Mouse (Mus musculus) granulocyte monocyte progenitor cell, adult 5-6 weeks (primary cell): Measurements from ENCODE around the gene Chtop. TPM values are rescaled to one million over a fixed set of nuclear protein-coding genes. Genes with fewer than 3 reads are reported as not detected.

ENCODE experiments used
- ATAC-seq: replicated peaks from 2 replicates; pipeline ENCODE4 v1.8.0; 2016; ENCODE audit warnings: mild to moderate bottlenecking, moderate TSS enrichment, inconsistent platforms; ENCODE audit not compliant: poor library complexity, severe bottlenecking
- total RNA-seq, 2 experiments: library from RNA; stranded (forward) in 1 of 2; stranded (reverse) in 1 of 2; fragments of 200-712, 200-1000 nt in 1 of 2; fragments of >200 nt in 1 of 2; fragmentation: Nextera tagmentation in 1 of 2; gene quantifications; 2 replicates each; pipeline ENCODE4 v1.2.3; 2014 to 2017

Chtop gene
- total RNA-seq, 2 experiments from 2014 or later = 97.6 to 107 TPM

GRCm38 (mm10) chr3:90512948-90513642, 3.8 kb upstream of the Chtop start:
- ATAC-seq = no peak

GRCm38 (mm10) chr3:90512276-90512675, 3.0 kb upstream of the Chtop start:
- ATAC-seq = no peak

DNA sequence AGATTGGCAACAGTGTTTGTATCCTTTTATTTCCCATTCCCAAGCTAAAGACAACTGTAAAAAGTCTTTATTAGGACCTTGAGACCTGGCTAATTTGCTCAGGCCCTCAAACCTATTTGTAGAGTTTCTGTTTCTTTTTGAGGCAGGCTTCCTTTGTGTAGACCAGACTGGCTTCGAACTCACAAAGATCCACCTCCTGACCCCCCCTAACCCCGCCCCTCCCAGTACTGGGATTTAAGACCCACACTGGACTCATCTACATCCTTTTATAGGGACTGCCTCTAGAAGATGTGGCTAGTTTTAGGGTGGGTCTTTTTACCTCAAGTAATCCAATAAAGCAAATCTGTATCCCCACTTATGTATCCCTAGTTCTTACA, 437 bp upstream of the Chtop start:
- no peak for ATAC-seq

DNA sequence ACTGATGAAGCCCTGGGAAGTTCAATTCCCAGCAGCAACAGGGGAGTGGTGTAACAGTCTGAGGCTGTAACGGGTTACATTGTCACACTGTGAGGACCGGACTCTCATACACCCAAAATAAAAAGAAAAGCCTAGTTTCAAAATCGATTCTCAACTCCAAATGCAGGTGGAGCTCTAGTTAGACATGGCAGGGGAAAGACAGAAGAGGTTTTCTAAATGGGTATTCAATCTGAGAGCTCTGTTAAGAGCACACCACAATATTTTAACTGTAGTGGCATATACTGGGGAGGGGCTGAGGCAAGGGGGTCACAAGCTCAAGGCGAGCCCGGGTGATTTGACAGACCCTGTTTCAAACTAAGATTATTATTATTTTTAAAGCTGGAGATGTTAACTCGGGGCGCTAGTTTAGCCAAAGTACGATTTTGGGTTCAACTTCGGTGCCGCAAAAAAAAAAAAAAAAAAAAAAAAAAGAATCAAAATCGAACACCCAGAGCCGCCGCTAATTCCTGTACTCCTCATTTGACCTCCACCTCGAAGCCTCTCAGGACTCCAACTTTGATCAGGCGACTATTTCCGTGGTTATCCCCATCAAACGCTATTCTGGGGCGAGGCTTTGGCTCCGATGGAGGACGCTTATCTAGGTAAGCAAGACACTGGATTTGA, 880 bp downstream of the Chtop start:
- ATAC-seq = no peak

DNA sequence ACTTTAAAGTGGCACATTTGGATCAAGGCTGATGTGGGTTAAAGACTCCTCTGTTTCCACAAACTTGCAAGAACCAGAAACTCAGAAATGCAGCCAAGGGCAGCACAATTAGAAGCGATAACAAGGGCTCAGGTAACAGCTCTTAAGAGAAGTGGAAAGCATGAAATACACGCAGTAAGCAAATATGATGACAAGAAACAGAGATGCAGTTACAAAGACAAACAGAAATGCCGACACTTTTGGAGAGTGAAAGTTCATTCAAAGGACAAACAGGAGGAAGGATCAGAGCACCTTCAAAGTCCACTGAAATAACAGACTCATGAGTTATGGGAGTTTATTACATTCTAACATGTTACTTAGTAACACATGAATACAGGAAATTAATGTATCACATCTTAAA, 2.9 kb downstream of the Chtop start:
- no peak for ATAC-seq

GRCm38 (mm10) chr3:90505216-90505615, 4.1 kb downstream of the Chtop start:
- no peak for ATAC-seq

GRCm38 (mm10) chr3:90503444-90503843, 5.9 kb downstream of the Chtop start:
- no peak for ATAC-seq

GRCm38 (mm10) chr3:90497597-90497996, 11.7 kb downstream of the Chtop start:
- no peak for ATAC-seq

DNA sequence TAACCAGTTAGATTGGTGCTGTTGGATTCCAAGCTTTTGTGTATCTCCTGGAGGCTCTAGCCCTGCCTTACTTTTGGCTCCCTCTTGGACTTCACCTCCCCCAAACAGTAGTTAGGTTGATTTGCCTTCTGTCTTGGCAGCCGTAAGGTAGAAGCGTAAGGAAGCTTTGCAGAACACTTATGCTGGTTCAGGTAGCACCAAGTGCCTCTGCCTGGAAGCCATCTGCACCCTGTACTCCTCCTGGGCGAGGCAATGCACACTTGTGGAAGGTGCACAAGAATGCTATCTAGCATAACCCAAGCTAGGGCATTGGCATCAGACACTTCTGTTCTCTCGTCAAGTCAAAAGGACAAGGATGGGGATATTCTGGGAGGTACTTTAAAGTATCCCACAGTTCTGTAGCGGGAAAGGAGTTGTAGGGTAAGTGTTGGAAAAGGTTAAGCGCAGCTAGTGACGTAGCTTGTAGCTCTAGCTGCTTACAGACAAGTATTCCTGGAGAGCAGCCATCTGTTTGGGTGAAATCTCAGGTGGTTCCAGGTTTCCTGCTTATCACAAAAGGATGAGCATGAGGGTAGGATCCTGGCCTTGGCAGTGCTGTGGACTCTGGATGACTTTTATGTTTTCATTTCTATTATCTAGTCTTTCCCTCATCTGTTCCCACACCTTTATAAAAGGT, 13.3 kb downstream of the Chtop start:
- ATAC-seq = no peak

- no peak for ATAC-seq
Measured at GRCm38 (mm10) chr3:90493831-90494540, 15.3 kb downstream of the Chtop start.

DNA sequence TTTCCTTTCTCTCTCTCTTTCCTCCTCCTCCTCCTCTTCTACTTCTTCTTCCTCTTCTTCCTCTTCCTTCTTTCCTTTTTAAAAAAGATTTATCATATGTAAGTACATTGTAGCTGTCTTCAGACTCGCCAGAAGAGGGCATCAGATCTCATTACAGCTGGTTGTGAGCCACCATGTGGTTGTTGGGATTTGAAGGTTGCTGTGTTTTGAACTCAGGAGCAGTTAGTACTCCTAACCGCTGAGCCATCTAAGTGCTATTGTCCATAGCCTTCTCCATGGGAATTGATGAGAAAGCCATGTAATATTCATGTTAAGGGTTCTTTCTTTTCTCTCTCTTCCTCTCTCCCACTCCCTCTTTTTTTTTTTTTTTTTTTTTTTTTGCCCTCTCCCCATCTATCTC, 17.9 kb downstream of the Chtop start:
- peak; percentile 15; the same call in 1 of the 2 replicates for ATAC-seq

- ATAC-seq = peak; percentile 96
Measured at GRCm38 (mm10) chr3:90490696-90491256, 18.5 kb downstream of the Chtop start, which contains the start of gene Snapin. Gene Snapin, minus strand, starts transcription at chr3:90491033.

DNA sequence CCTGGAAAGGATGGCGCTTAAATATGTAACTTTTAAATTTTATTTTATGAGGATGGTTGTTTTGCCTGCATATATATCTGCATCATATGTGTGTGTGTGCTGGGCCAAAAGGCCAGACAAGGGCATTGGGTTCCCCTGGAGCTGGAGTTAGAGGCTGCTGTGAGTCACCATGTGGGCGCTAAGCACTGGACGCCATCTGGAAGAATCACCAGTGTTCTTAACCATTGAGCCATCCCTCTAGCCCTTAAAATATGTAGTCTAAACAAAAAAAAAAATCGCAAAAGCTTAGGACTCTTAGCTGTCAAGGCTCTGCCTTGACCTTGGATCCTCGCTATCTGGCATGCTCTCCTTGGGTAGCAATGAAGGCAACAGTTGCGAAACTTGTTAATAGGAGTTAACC, 20.7 kb downstream of the Chtop start:
- ATAC-seq = no peak

- ATAC-seq = no peak
Measured at GRCm38 (mm10) chr3:90486998-90487397, 22.3 kb downstream of the Chtop start.

DNA sequence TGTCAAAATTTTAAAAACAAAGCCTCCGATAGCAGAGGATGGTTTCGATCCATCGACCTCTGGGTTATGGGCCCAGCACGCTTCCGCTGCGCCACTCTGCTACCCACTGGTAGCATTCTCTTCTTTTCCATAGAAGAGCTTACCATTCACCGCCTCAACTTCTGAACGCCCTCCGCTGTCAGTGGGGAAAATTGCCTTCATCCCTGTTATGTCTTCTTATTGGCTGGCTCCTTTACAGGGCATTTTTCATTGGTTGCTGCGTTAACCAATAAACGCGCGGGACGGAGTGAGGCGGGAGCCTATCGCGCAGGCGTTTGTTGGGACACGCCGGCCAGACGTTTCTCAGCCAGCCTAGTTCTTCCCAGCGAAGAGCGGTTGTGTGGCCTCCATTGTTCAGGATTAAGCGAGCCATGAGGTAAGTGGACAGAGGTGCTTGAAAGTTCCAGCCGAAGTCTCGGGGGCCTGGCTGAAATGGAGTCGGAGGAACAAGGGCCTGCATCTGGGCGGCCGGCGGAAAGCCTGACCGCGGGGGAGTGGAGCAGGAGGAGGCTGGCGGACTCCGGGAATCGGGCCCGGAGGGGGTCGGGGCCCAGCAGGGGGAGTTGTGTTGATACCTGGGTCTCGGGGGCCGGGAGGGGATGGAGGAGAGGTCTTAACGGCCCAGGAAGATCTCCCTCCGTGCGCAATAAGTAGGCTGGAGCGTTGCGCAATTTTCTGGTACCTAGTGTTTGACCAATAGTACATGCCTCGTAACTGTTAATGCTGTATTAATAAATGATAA, 33.3 kb downstream of the Chtop start, which contains the start of gene Ilf2:
Ilf2 (plus strand) TSS at position 296 of the 781 bp plus-strand sequence.
- ATAC-seq = peak; percentile 96

GRCm38 (mm10) chr3:90475151-90475830, 34.0 kb downstream of the Chtop start:
- peak; percentile 10 for ATAC-seq

GRCm38 (mm10) chr3:90472213-90472612, 37.1 kb downstream of the Chtop start:
- ATAC-seq = peak; percentile 40; the same call in 1 of the 2 replicates

DNA sequence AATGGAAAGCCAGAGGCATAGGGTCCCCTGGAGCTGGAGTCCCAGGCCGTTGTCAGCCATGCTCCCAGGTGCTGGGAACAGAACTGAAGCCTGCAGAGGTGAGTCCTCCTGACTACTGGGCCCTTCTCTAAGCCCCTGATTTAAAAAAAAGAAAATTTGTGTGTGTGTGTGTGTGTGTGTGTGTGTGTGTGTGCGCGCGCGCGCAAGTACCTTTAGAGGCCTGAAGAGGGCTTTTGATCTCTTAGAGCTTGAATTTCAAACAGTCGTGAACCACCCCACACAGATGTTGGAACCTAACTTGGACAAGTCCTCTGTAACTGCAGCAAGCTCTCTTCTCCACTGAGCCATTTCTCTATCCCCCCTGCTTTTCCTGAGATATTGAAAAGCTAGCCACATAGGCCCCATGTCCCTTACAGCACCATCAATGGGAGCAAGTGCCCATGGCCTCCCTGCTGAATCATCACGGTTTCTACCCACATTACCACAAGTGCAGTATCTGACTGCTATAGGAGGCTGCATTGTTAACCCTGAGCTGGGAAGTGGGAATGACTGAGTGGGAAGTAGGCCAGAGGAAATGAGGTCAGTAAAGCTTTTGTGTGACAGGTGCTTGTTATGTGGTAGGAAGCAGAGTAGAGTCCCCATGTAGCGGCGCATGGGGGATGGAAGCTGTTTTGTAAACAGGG, 41.5 kb downstream of the Chtop start:
- no peak for ATAC-seq
